Mouse (Mus musculus) spleen, postnatal 4 days (tissue): Measurements from ENCODE around the gene Cyp2u1.

Experiments used
- DNase-seq, 2 experiments: peaks; one replicate each; pipeline ENCODE4 v3.0.0; 2022; ENCODE audit warnings: low spot score in 2 of 2

Gene Cyp2u1

GRCm38 (mm10) chr3:131255399-131255981, 47.5 kb downstream of the Cyp2u1 start:
- DNase-seq = no peak

DNA sequence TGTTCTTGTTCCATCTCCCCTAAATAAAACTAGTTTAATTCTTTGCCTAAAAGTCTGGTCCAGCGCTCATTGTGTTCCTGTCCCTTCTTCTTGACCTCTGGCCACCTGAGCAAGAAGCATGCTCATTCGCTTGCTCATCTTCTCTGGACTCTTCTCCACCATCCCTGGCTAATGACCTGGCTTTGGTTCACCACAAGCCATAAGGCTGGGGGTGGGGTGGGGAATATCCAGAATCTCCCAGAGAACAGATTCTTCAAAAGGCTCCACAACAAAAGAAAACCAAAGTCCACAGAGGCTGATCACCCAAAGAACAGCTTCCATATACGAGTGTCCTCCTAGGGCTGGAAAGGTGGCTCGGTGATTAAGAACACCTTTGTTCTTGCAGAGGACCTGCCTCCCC, 48.0 kb downstream of the Cyp2u1 start:
- no peak for DNase-seq

GRCm38 (mm10) chr3:131251601-131252000, 51.4 kb downstream of the Cyp2u1 start:
- DNase-seq = no peak

DNA sequence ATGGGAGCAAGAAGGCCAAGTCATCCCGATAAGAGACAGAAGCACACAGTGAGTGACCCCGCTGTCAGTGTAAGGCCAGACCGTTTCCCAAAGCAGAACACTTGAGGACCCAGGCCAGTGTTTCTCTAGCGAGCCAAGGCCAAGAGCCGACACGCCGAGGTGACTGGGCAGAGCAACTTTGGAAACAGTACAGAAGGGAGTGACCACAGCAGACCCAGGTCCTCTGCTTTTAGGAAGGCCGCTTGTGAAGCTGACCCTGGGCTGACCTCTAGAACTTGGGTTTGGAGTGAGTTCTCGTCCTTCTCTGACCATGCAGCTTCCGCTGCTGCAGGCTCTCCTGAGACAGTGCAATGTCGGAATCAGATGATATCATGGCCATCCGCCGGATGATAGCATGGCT, 52.0 kb downstream of the Cyp2u1 start:
- DNase-seq = no peak

DNA sequence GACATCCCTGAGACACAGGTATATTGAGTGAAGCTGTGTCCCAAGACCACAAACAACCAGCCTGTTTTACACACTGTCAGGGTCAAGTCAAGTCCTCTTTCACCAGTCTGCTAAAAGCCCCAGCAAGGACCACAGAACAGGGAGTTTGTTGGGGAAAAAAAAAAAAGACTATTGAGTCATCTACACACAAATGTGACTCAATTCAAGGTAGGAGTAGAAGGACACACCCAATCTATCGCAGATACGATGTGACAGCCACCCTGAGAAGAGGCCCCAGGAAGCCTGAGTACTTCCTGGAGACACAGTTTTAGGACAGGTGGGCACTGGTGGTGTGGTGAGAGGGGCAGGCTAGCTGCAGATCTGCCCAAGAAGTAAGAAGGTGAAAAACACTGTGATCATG, 52.7 kb downstream of the Cyp2u1 start:
- no peak for DNase-seq

GRCm38 (mm10) chr3:131248444-131248843, 54.6 kb downstream of the Cyp2u1 start:
- DNase-seq = no peak

- no peak for DNase-seq
Measured at GRCm38 (mm10) chr3:131247851-131248250, 55.2 kb downstream of the Cyp2u1 start.

DNA sequence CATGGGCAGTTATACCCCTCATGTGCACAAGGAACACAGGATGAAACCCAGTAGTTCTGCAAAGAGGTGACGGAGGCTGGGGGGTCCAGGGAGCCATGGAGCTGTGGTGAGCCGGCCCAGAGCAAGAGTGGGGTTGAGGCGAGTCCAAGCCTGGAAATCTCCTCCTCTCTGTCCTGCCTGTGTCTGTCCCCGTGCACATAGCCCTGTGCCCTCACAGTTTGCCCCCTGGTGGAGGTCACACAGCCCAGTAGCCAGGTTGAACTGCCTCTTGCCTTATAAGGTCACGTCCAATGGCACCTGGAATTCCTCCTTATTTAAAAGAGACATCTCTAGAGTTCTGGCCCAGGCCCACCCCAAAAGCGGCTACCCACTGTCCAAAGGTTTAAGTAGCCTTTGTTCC, 55.6 kb downstream of the Cyp2u1 start:
- no peak for DNase-seq

- no peak for DNase-seq
Measured at GRCm38 (mm10) chr3:131246579-131247046, 56.4 kb downstream of the Cyp2u1 start.

- DNase-seq = peak; percentile 43 to 78
Measured at GRCm38 (mm10) chr3:131245766-131246578, 57.1 kb downstream of the Cyp2u1 start.
